Mouse (Mus musculus) left cerebral cortex, adult 9 months (tissue): Measurements from ENCODE around the gene Cacna1c.

Experiments
- DNase-seq, 2 experiments: peaks; one replicate each; pipeline ENCODE4 v3.0.0; 2022; ENCODE audit warnings: low spot score in 2 of 2

Cacna1c gene

GRCm38 (mm10) chr6:118812007-118812406, 384.2 kb downstream of the Cacna1c start:
- peak in 1 of 2 experiments; percentile 28 for DNase-seq

- no peak for DNase-seq
Observed at GRCm38 (mm10) chr6:118810834-118811233, 385.4 kb downstream of the Cacna1c start.

GRCm38 (mm10) chr6:118805139-118805538, 391.1 kb downstream of the Cacna1c start:
- DNase-seq, result no peak

- peak in 1 of 2 experiments; percentile 53 for DNase-seq
Observed at GRCm38 (mm10) chr6:118802286-118802685, 393.9 kb downstream of the Cacna1c start.

- DNase-seq, result no peak
Observed at GRCm38 (mm10) chr6:118796393-118796792, 399.8 kb downstream of the Cacna1c start.

GRCm38 (mm10) chr6:118795716-118796115, 400.5 kb downstream of the Cacna1c start:
- DNase-seq, result no peak

- DNase-seq, result peak in 1 of 2 experiments; percentile 62
Observed at GRCm38 (mm10) chr6:118791921-118792368, 404.3 kb downstream of the Cacna1c start.

GRCm38 (mm10) chr6:118787933-118788332, 408.3 kb downstream of the Cacna1c start:
- DNase-seq, result no peak

GRCm38 (mm10) chr6:118780280-118780679, 415.9 kb downstream of the Cacna1c start:
- DNase-seq, result no peak

- DNase-seq, result no peak
Observed at GRCm38 (mm10) chr6:118779201-118779600, 417.0 kb downstream of the Cacna1c start.

GRCm38 (mm10) chr6:118777457-118777856, 418.8 kb downstream of the Cacna1c start:
- no peak for DNase-seq

GRCm38 (mm10) chr6:118776459-118776858, 419.8 kb downstream of the Cacna1c start:
- no peak for DNase-seq

- peak in 1 of 2 experiments; percentile 66 for DNase-seq
Observed at GRCm38 (mm10) chr6:118772581-118772980, 423.6 kb downstream of the Cacna1c start.

GRCm38 (mm10) chr6:118771121-118771520, 425.1 kb downstream of the Cacna1c start:
- no peak for DNase-seq

GRCm38 (mm10) chr6:118770396-118770795, 425.8 kb downstream of the Cacna1c start:
- DNase-seq, result no peak

- DNase-seq, result no peak
Observed at GRCm38 (mm10) chr6:118769792-118770191, 426.4 kb downstream of the Cacna1c start.

GRCm38 (mm10) chr6:118767698-118768097, 428.5 kb downstream of the Cacna1c start:
- no peak for DNase-seq

GRCm38 (mm10) chr6:118765261-118765660, 431.0 kb downstream of the Cacna1c start:
- DNase-seq, result no peak

- DNase-seq, result no peak
Observed at GRCm38 (mm10) chr6:118759015-118759414, 437.2 kb downstream of the Cacna1c start.

- DNase-seq, result no peak
Observed at GRCm38 (mm10) chr6:118758290-118758907, 437.8 kb downstream of the Cacna1c start.

- DNase-seq, result peak in 1 of 2 experiments; percentile 45
Observed at GRCm38 (mm10) chr6:118757533-118758289, 438.5 kb downstream of the Cacna1c start.

GRCm38 (mm10) chr6:118756511-118756910, 439.7 kb downstream of the Cacna1c start:
- DNase-seq, result no peak

GRCm38 (mm10) chr6:118755768-118756167, 440.4 kb downstream of the Cacna1c start:
- DNase-seq, result no peak
